ENCODE assay signal across 8 mouse cellular contexts in genomic region chr6:30673764-30674561, GRCm38 (mm10). TPM values are rescaled to one million over a fixed set of nuclear protein-coding genes. Genes with fewer than 3 reads are reported as not detected.
A peak's percentile ranks its signal among the peaks of the same experiment; 100 is the strongest.
DNase-seq lines count a peak whose midpoint lies in the region; ATAC-seq lines count a peak whose summit lies in the region.

No protein-coding gene starts in this region.

- intact Hi-C loops in left cerebral cortex, postnatal 36 days (cut with DNase I): no loop called here

- no peak for DNase-seq in lung, adult 18-20 months
- DNase-seq in hindbrain, embryonic 14.5 days (ENCODE audit: low spot score): peak; percentile 63
- no peak for DNase-seq in cerebellum, adult 8-10 months
- DNase-seq in left cerebral cortex, postnatal 36 days (ENCODE audit: low spot score in 2 of 2): no peak

- no peaks in the 10 kb centered on the region for H3K36me3 ChIP-seq in lung, embryonic 15.5 days
- no peaks in the 10 kb centered on the region for H3K36me3 ChIP-seq in hindbrain, embryonic 14.5 days (replicated peaks; ENCODE audit: control insufficient read depth, insufficient read depth)
- H3K36me3 ChIP-seq in liver, embryonic 15.5 days (replicated peaks): no peaks in the 10 kb centered on the region
- H3K36me3 ChIP-seq in stomach, embryonic 15.5 days: no peaks in the 10 kb centered on the region

- H3K27me3 ChIP-seq in lung, embryonic 15.5 days: no peaks in the 10 kb centered on the region
- H3K27me3 ChIP-seq in hindbrain, embryonic 14.5 days (ENCODE audit: control insufficient read depth, insufficient read depth, low read length): no peaks in the 10 kb centered on the region
- no peaks in the 10 kb centered on the region for H3K27me3 ChIP-seq in liver, embryonic 15.5 days
- no peaks in the 10 kb centered on the region for H3K27me3 ChIP-seq in stomach, embryonic 15.5 days (replicated peaks)

- 12% methylated on average over 14 of the region's 14 CpGs for WGBS in lung, embryonic 15.5 days
- 26% methylated on average over 14 of the region's 14 CpGs for WGBS in hindbrain, embryonic 14.5 days
- WGBS in liver, embryonic 15.5 days (ENCODE audit: insufficient replicate concordance): 21% methylated on average over 14 of the region's 14 CpGs
- WGBS in stomach, embryonic 15.5 days: 23% methylated on average over 14 of the region's 14 CpGs

- no peaks in the 10 kb centered on the region for H3K9me3 ChIP-seq in lung, embryonic 15.5 days
- no peaks in the 10 kb centered on the region for H3K9me3 ChIP-seq in hindbrain, embryonic 14.5 days (ENCODE audit: control insufficient read depth, low read length)
- no peaks in the 10 kb centered on the region for H3K9me3 ChIP-seq in liver, embryonic 15.5 days (replicated peaks)
- no peaks in the 10 kb centered on the region for H3K9me3 ChIP-seq in stomach, embryonic 15.5 days

- peak overlapping the region; percentile 43 for H3K4me2 ChIP-seq in lung, embryonic 15.5 days
- H3K4me2 ChIP-seq in hindbrain, embryonic 14.5 days (replicated peaks): peak overlapping the region; percentile 40
- H3K4me2 ChIP-seq in liver, embryonic 15.5 days: peak overlapping the region; percentile 44
- peak overlapping the region; percentile 24; the same call in 1 of the 2 replicates for H3K4me2 ChIP-seq in stomach, embryonic 15.5 days

- peaks cover 42% of the 10 kb centered on the region for H3K4me1 ChIP-seq in lung, embryonic 15.5 days
- peaks cover 50% of the 10 kb centered on the region for H3K4me1 ChIP-seq in hindbrain, embryonic 14.5 days (replicated peaks; ENCODE audit: control insufficient read depth, insufficient read depth, low read length)
- H3K4me1 ChIP-seq in liver, embryonic 15.5 days (replicated peaks): peaks cover 38% of the 10 kb centered on the region
- H3K4me1 ChIP-seq in stomach, embryonic 15.5 days: peaks cover 16% of the 10 kb centered on the region

- peak overlapping the region; percentile 22; the same call in 1 of the 2 replicates for H3K9ac ChIP-seq in lung, embryonic 15.5 days
- peak overlapping the region; percentile 60 for H3K9ac ChIP-seq in hindbrain, embryonic 14.5 days
- H3K9ac ChIP-seq in liver, embryonic 15.5 days: no peak overlapping the region
- no peak overlapping the region for H3K9ac ChIP-seq in stomach, embryonic 15.5 days

- ATAC-seq in lung, embryonic 15.5 days (ENCODE audit: borderline replicate concordance, extremely low read depth, low FRiP score, low TSS enrichment): peak; percentile 53
- peak; percentile 43; the same call in 1 of the 2 replicates for ATAC-seq in erythroid progenitor cell, adult 5-6 weeks (replicated peaks; ENCODE audit: low FRiP score, poor library complexity, severe bottlenecking)
- peak; percentile 55; the same call in 1 of the 2 replicates for ATAC-seq in hindbrain, embryonic 14.5 days (ENCODE audit: low FRiP score)
- no peak for ATAC-seq in liver, embryonic 15.5 days (ENCODE audit: insufficient read depth)
- ATAC-seq in stomach, embryonic 15.5 days (ENCODE audit: insufficient read depth, low FRiP score, low read depth): peak; percentile 67; the same call in 1 of the 2 replicates

- H3K27ac ChIP-seq in lung, embryonic 15.5 days: peak overlapping the region; percentile 95
- H3K27ac ChIP-seq in hindbrain, embryonic 14.5 days: peak overlapping the region; percentile 96
- H3K27ac ChIP-seq in liver, embryonic 15.5 days (replicated peaks): no peak overlapping the region
- H3K27ac ChIP-seq in stomach, embryonic 15.5 days: peak overlapping the region; percentile 94

- H3K4me3 ChIP-seq in lung, embryonic 15.5 days: peak overlapping the region; percentile 11; the same call in 1 of the 2 replicates
- no peak overlapping the region for H3K4me3 ChIP-seq in hindbrain, embryonic 14.5 days (replicated peaks; ENCODE audit: low read length)
- no peak overlapping the region; the same call in 1 of the 2 replicates for H3K4me3 ChIP-seq in liver, embryonic 15.5 days (replicated peaks)
- no peak overlapping the region for H3K4me3 ChIP-seq in stomach, embryonic 15.5 days (replicated peaks)

RNA-seq across cellular contexts. Expression of gene Cep41, which starts 19.6 kb away (rescaled TPM):
- 12.1 and 13.0 TPM in 2 replicates for polyA plus RNA-seq in lung, embryonic 15.5 days (2015; fragmentation: Nextera tagmentation; extraction: Ambion mirVana)
- 3.2 and 49.0 TPM in 2 replicates for total RNA-seq in erythroid progenitor cell, adult 5-6 weeks (2015; ENCODE audit: low replicate concordance)
- total RNA-seq in erythroid progenitor cell, adult 5-6 weeks (2017; ENCODE audit: low replicate concordance): 3.1 and 5.5 TPM in 2 replicates
- 12.2 and 13.7 TPM in 2 replicates for polyA plus RNA-seq in hindbrain, embryonic 14.5 days (2014; fragmentation: Nextera tagmentation; extraction: Ambion mirVana)
- 2.8 and 3.8 TPM in 2 replicates for polyA plus RNA-seq in liver, embryonic 15.5 days (2015; fragmentation: Nextera tagmentation; extraction: Ambion mirVana)
- 10.0 and 11.5 TPM in 2 replicates for polyA plus RNA-seq in stomach, embryonic 15.5 days (2015; fragmentation: Nextera tagmentation; extraction: Ambion mirVana)
- 1 to 10 TPM; 7.1 to 9.0 TPM for total RNA-seq in left cerebral cortex, postnatal 36 days (2021)

RNA-seq across cellular contexts. Expression of gene Cpa1, which starts 34.9 kb away (rescaled TPM):
- 3.5 and 6.5 TPM in 2 replicates for polyA plus RNA-seq in lung, embryonic 15.5 days (2015; fragmentation: Nextera tagmentation; extraction: Ambion mirVana)
- total RNA-seq in erythroid progenitor cell, adult 5-6 weeks (2015; ENCODE audit: low replicate concordance): not detected in 2 replicates
- total RNA-seq in erythroid progenitor cell, adult 5-6 weeks (2017; ENCODE audit: low replicate concordance): not detected in 2 replicates
- polyA plus RNA-seq in hindbrain, embryonic 14.5 days (2014; fragmentation: Nextera tagmentation; extraction: Ambion mirVana): 0.78 and 0.96 TPM in 2 replicates
- polyA plus RNA-seq in liver, embryonic 15.5 days (2015; fragmentation: Nextera tagmentation; extraction: Ambion mirVana): 1.8 and 8.5 TPM in 2 replicates
- 732 and 1,077 TPM in 2 replicates for polyA plus RNA-seq in stomach, embryonic 15.5 days (2015; fragmentation: Nextera tagmentation; extraction: Ambion mirVana)
- total RNA-seq in left cerebral cortex, postnatal 36 days (2021): not detected

RNA-seq across cellular contexts. Expression of gene Mest, which starts 49.4 kb away (rescaled TPM):
- polyA plus RNA-seq in lung, embryonic 15.5 days (2015; fragmentation: Nextera tagmentation; extraction: Ambion mirVana): 1,436 and 1,497 TPM in 2 replicates
- not detected in 2 replicates for total RNA-seq in erythroid progenitor cell, adult 5-6 weeks (2015; ENCODE audit: low replicate concordance)
- not detected in 2 replicates for total RNA-seq in erythroid progenitor cell, adult 5-6 weeks (2017; ENCODE audit: low replicate concordance)
- polyA plus RNA-seq in hindbrain, embryonic 14.5 days (2014; fragmentation: Nextera tagmentation; extraction: Ambion mirVana): 346 and 418 TPM in 2 replicates
- 186 and 187 TPM in 2 replicates for polyA plus RNA-seq in liver, embryonic 15.5 days (2015; fragmentation: Nextera tagmentation; extraction: Ambion mirVana)
- polyA plus RNA-seq in stomach, embryonic 15.5 days (2015; fragmentation: Nextera tagmentation; extraction: Ambion mirVana): 780 and 950 TPM in 2 replicates
- 100 to 1,000 TPM in 1 of 2 experiments, 10 to 100 TPM in 1; 99.8 to 118 TPM for total RNA-seq in left cerebral cortex, postnatal 36 days (2021)

Comparison
In these comparisons a context has a peak if more than half of its experiments do, and no peak if none do; other contexts are left out.
1. H3K9ac ChIP-seq: peak in lung, embryonic 15.5 days (single experiment) and hindbrain, embryonic 14.5 days (single experiment); none in liver, embryonic 15.5 days (single experiment) and stomach, embryonic 15.5 days (single experiment).
2. RNA of gene Cpa1, which starts 34.9 kb away (polyA plus RNA-seq): 732 to 1,077 TPM in stomach, embryonic 15.5 days; 3.5 to 6.5 TPM in lung, embryonic 15.5 days, 1.8 to 8.5 TPM in liver, embryonic 15.5 days and 0.78 to 0.96 TPM in hindbrain, embryonic 14.5 days; every median in the first group is over 10 times any median in the second.
3. Peak in every context shown above with its lines, with median percentiles within 50 percentile points of each other: H3K4me2 ChIP-seq.